Mouse (Mus musculus): Measurements from ENCODE around the gene Zfp423. TPM values are rescaled to one million over a fixed set of nuclear protein-coding genes. Genes with fewer than 3 reads are reported as not detected.

The Zfp423 gene
- polyA plus RNA-seq, 1 experiment from 2014 or later: 36.6 TPM

GRCm38 (mm10) chr8:87697127-87697526 is 262.3 kb downstream of the Zfp423 start:
- H3K4me2 ChIP-seq: no peak overlapping the region
- H3K27ac ChIP-seq: peak overlapping the region; percentile 43

GRCm38 (mm10) chr8:87693741-87694140 is 265.7 kb downstream of the Zfp423 start:
- no peak overlapping the region for H3K4me3 ChIP-seq (replicated peaks)
- WGBS: 77% methylated on average over 4 of the region's 4 CpGs
- H3K9me3 ChIP-seq: no peaks in the 10 kb centered on the region
- peaks cover 96% of the 10 kb centered on the region for H3K4me1 ChIP-seq
- H3K4me2 ChIP-seq: no peak overlapping the region
- H3K9ac ChIP-seq: no peak overlapping the region
- no peaks in the 10 kb centered on the region for H3K27me3 ChIP-seq
- ATAC-seq (ENCODE audit: low FRiP score): no peak
- no peak overlapping the region for H3K27ac ChIP-seq
- H3K36me3 ChIP-seq (replicated peaks): 0 out of 2 replicates have a peak, but pooled peaks cover 3% of the 10 kb centered on the region

More at GRCm38 (mm10) chr8:87697127-87697526, 262.3 kb downstream of the Zfp423 start:
- H3K4me1 ChIP-seq: peaks cover 70% of the 10 kb centered on the region
- no peaks in the 10 kb centered on the region for H3K27me3 ChIP-seq
- no peaks in the 10 kb centered on the region for H3K9me3 ChIP-seq
- no peak for ATAC-seq (ENCODE audit: low FRiP score)
- WGBS: 27% methylated on average over 9 of the region's 9 CpGs
- H3K4me3 ChIP-seq (replicated peaks): no peak overlapping the region
- 0 out of 2 replicates have a peak, but pooled peaks cover 3% of the 10 kb centered on the region for H3K36me3 ChIP-seq (replicated peaks)
- H3K9ac ChIP-seq: no peak overlapping the region

- peaks cover 97% of the 10 kb centered on the region for H3K4me1 ChIP-seq
- no peak overlapping the region for H3K4me3 ChIP-seq (replicated peaks)
- 32% methylated on average over 28 of the region's 28 CpGs for WGBS
- H3K27ac ChIP-seq: peak overlapping the region; percentile 88
- no peaks in the 10 kb centered on the region for H3K9me3 ChIP-seq
- no peaks in the 10 kb centered on the region for H3K27me3 ChIP-seq
- peak overlapping the region; percentile 38 for H3K4me2 ChIP-seq
- peaks cover 16% of the 10 kb centered on the region; the same call in 1 of the 2 replicates for H3K36me3 ChIP-seq (replicated peaks)
- ATAC-seq (ENCODE audit: low FRiP score): 0 out of 2 replicates have a peak, but pooled peaks have one; percentile 36
- no peak overlapping the region for H3K9ac ChIP-seq
Measured at GRCm38 (mm10) chr8:87690100-87691095, 269.0 kb downstream of the Zfp423 start.

- no peaks in the 10 kb centered on the region for H3K27me3 ChIP-seq
- ATAC-seq (ENCODE audit: low FRiP score): no peak
- H3K27ac ChIP-seq: peak overlapping the region; percentile 88
- H3K4me2 ChIP-seq: no peak overlapping the region
- no peak overlapping the region for H3K4me3 ChIP-seq (replicated peaks)
- 67% methylated on average over 6 of the region's 6 CpGs for WGBS
- H3K9me3 ChIP-seq: no peaks in the 10 kb centered on the region
- peaks cover 17% of the 10 kb centered on the region; the same call in 1 of the 2 replicates for H3K36me3 ChIP-seq (replicated peaks)
- H3K4me1 ChIP-seq: peaks cover 93% of the 10 kb centered on the region
- H3K9ac ChIP-seq: peak overlapping the region; percentile 18; the same call in 1 of the 2 replicates
Measured at GRCm38 (mm10) chr8:87689192-87689591, 270.2 kb downstream of the Zfp423 start.

- H3K4me2 ChIP-seq: no peak overlapping the region
- no peaks in the 10 kb centered on the region for H3K27me3 ChIP-seq
- H3K4me3 ChIP-seq (replicated peaks): no peak overlapping the region
- H3K9ac ChIP-seq: no peak overlapping the region
- H3K36me3 ChIP-seq (replicated peaks): peaks cover 17% of the 10 kb centered on the region; the same call in 1 of the 2 replicates
- WGBS: 46% methylated on average over 4 of the region's 4 CpGs
- H3K27ac ChIP-seq: 0 out of 2 replicates have a peak overlapping the region, but pooled peaks have one; percentile 88
- ATAC-seq (ENCODE audit: low FRiP score): no peak
- no peaks in the 10 kb centered on the region for H3K9me3 ChIP-seq
- peaks cover 87% of the 10 kb centered on the region for H3K4me1 ChIP-seq
Measured at GRCm38 (mm10) chr8:87688348-87688747, 271.0 kb downstream of the Zfp423 start.

GRCm38 (mm10) chr8:87686986-87687698 is 272.3 kb downstream of the Zfp423 start:
- Histone ChIP-seq H3K27ac (peak overlapping the region; percentile 70), H3K36me3 (replicated peaks) (peaks cover 17% of the 10 kb centered on the region)
- no peak for ATAC-seq (ENCODE audit: low FRiP score)

GRCm38 (mm10) chr8:87686026-87686425 is 273.4 kb downstream of the Zfp423 start:
- Histone ChIP-seq H3K4me2 (no peak overlapping the region), H3K9ac (no peak overlapping the region), H3K27me3 (no peaks in the 10 kb centered on the region; the same call in 1 of the 2 replicates), H3K4me1 (peaks cover 68% of the 10 kb centered on the region), H3K27ac (peak overlapping the region; percentile 70), H3K36me3 (replicated peaks) (peaks cover 24% of the 10 kb centered on the region), H3K9me3 (no peaks in the 10 kb centered on the region), H3K4me3 (replicated peaks) (no peak overlapping the region)
- ATAC-seq (ENCODE audit: low FRiP score): no peak
- WGBS: 90% methylated on average over 3 of the region's 3 CpGs

More at GRCm38 (mm10) chr8:87686986-87687698, 272.3 kb downstream of the Zfp423 start:
- Histone ChIP-seq H3K4me3 (replicated peaks) (no peak overlapping the region), H3K27me3 (no peaks in the 10 kb centered on the region; the same call in 1 of the 2 replicates), H3K4me2 (no peak overlapping the region), H3K4me1 (peaks cover 79% of the 10 kb centered on the region), H3K9me3 (no peaks in the 10 kb centered on the region), H3K9ac (no peak overlapping the region)
- WGBS: 71% methylated on average over 10 of the region's 10 CpGs

- no peak overlapping the region for H3K4me2 ChIP-seq
- no peak for ATAC-seq (ENCODE audit: low FRiP score)
- H3K27me3 ChIP-seq: no peaks in the 10 kb centered on the region; the same call in 1 of the 2 replicates
- H3K4me1 ChIP-seq: peaks cover 61% of the 10 kb centered on the region
- no peaks in the 10 kb centered on the region for H3K9me3 ChIP-seq
- no peak overlapping the region for H3K4me3 ChIP-seq (replicated peaks)
- no peak overlapping the region for H3K9ac ChIP-seq
- peaks cover 27% of the 10 kb centered on the region for H3K36me3 ChIP-seq (replicated peaks)
- peak overlapping the region; percentile 61; the same call in 1 of the 2 replicates for H3K27ac ChIP-seq
- WGBS: 35% methylated on average over 8 of the region's 8 CpGs
Measured at GRCm38 (mm10) chr8:87685392-87685791, 274.0 kb downstream of the Zfp423 start.

GRCm38 (mm10) chr8:87682066-87682465 is 277.3 kb downstream of the Zfp423 start:
- Histone ChIP-seq H3K9ac (no peak overlapping the region), H3K9me3 (peaks cover 3% of the 10 kb centered on the region; the same call in 1 of the 2 replicates), H3K27me3 (no peaks in the 10 kb centered on the region; the same call in 1 of the 2 replicates), H3K27ac (no peak overlapping the region), H3K4me1 (peaks cover 36% of the 10 kb centered on the region), H3K36me3 (replicated peaks) (peaks cover 37% of the 10 kb centered on the region), H3K4me3 (replicated peaks) (no peak overlapping the region), H3K4me2 (no peak overlapping the region)
- no peak for ATAC-seq (ENCODE audit: low FRiP score)
- 84% methylated on average over 3 of the region's 3 CpGs for WGBS

- whole genome bisulfite sequencing: 69% methylated on average over 3 of the region's 3 CpGs
- Histone ChIP-seq H3K9me3 (peaks cover 3% of the 10 kb centered on the region; the same call in 1 of the 2 replicates), H3K4me1 (peaks cover 22% of the 10 kb centered on the region), H3K9ac (0 out of 2 replicates have a peak overlapping the region, but pooled peaks have one; percentile 7), H3K4me2 (no peak overlapping the region), H3K4me3 (replicated peaks) (no peak overlapping the region), H3K27ac (no peak overlapping the region), H3K27me3 (no peaks in the 10 kb centered on the region; the same call in 1 of the 2 replicates), H3K36me3 (replicated peaks) (peaks cover 26% of the 10 kb centered on the region)
- no peak for ATAC-seq (ENCODE audit: low FRiP score)
Measured at GRCm38 (mm10) chr8:87680034-87680433, 279.4 kb downstream of the Zfp423 start.

- no peak overlapping the region for H3K4me3 ChIP-seq (replicated peaks)
- WGBS: 59% methylated on average over 11 of the region's 11 CpGs
- peaks cover 3% of the 10 kb centered on the region; the same call in 1 of the 2 replicates for H3K9me3 ChIP-seq
- peaks cover 22% of the 10 kb centered on the region for H3K4me1 ChIP-seq
- H3K9ac ChIP-seq: no peak overlapping the region
- peaks cover 23% of the 10 kb centered on the region for H3K36me3 ChIP-seq (replicated peaks)
- 0 out of 2 replicates have a peak overlapping the region, but pooled peaks have one; percentile 13 for H3K27ac ChIP-seq
- no peaks in the 10 kb centered on the region; the same call in 1 of the 2 replicates for H3K27me3 ChIP-seq
- no peak overlapping the region for H3K4me2 ChIP-seq
- no peak for ATAC-seq (ENCODE audit: low FRiP score)
Measured at GRCm38 (mm10) chr8:87679431-87680003, 279.9 kb downstream of the Zfp423 start.

All from forebrain, embryonic 12.5 days (tissue).